Mouse (Mus musculus) bone marrow macrophage, adult 2 months (primary cell): ENCODE measurements around the gene Cyb561. TPM values are rescaled to one million over a fixed set of nuclear protein-coding genes. Genes with fewer than 3 reads are reported as not detected.

Experiments
- H3K27ac ChIP-seq: 2 replicates; pipeline ENCODE4 v1.5.1; 2012; ENCODE audit warnings: low read depth, low read length; ENCODE audit not compliant: insufficient read depth
- H3K4me1 ChIP-seq: 2 replicates; pipeline ENCODE4 v1.6.1; 2012; ENCODE audit warnings: low read length; ENCODE audit not compliant: control insufficient read depth, insufficient read depth
- H3K4me3 ChIP-seq: 2 replicates; pipeline ENCODE4 v1.5.1; 2012; ENCODE audit warnings: mild to moderate bottlenecking, low read length, moderate library complexity; ENCODE audit not compliant: insufficient read depth
- CTCF ChIP-seq: IDR thresholded peaks from 2 replicates; pipeline ENCODE4 v1.5.1; 2012; ENCODE audit warnings: low read depth, mild to moderate bottlenecking, low read length, moderate library complexity
- POLR2A ChIP-seq: IDR thresholded peaks from 2 replicates; pipeline ENCODE4 v1.6.1; 2012; ENCODE audit warnings: mild to moderate bottlenecking, low read depth, low read length, borderline replicate concordance
- polyA plus RNA-seq: library from polyadenylated mRNA; stranded (reverse); fragments of >200 nt; gene quantifications from 2 replicates; pipeline ENCODE4 v1.2.4, GENCODE M21; 2012; ENCODE audit not compliant: missing spikeins, insufficient read depth, insufficient read length

The Cyb561 gene
- polyA plus RNA-seq, 1 experiment = not detected

- TF ChIP-seq POLR2A (no peak), CTCF (no peak)
- 0 out of 2 replicates have a peak, but pooled peaks cover 2% of the 10 kb centered on the region for H3K4me1 ChIP-seq
- no peak overlapping the region for H3K4me3 ChIP-seq
- no peak overlapping the region for H3K27ac ChIP-seq
Measured at GRCm38 (mm10) chr11:105941973-105942372, 11.2 kb downstream of the Cyb561 start.

GRCm38 (mm10) chr11:105938771-105939170 lies 14.4 kb downstream of the Cyb561 start:
- H3K4me3 ChIP-seq = no peak overlapping the region
- TF ChIP-seq POLR2A (no peak), CTCF (no peak)
- no peak overlapping the region for H3K27ac ChIP-seq
- 0 out of 2 replicates have a peak, but pooled peaks cover 2% of the 10 kb centered on the region for H3K4me1 ChIP-seq

- Histone ChIP-seq H3K4me1 (no peaks in the 10 kb centered on the region), H3K27ac (no peak overlapping the region), H3K4me3 (no peak overlapping the region)
- TF ChIP-seq POLR2A (no peak), CTCF (no peak)
Measured at GRCm38 (mm10) chr11:105936974-105937373, 16.2 kb downstream of the Cyb561 start.

- no peak overlapping the region for H3K4me3 ChIP-seq
- H3K27ac ChIP-seq = no peak overlapping the region
- no peaks in the 10 kb centered on the region for H3K4me1 ChIP-seq
- no peak for TF ChIP-seq CTCF
- no peak for TF ChIP-seq POLR2A
Measured at GRCm38 (mm10) chr11:105936200-105936599, 16.9 kb downstream of the Cyb561 start.

GRCm38 (mm10) chr11:105935496-105935895 lies 17.6 kb downstream of the Cyb561 start:
- H3K4me3 ChIP-seq = no peak overlapping the region
- TF ChIP-seq CTCF (no peak), POLR2A (no peak)
- H3K27ac ChIP-seq = no peak overlapping the region
- H3K4me1 ChIP-seq = no peaks in the 10 kb centered on the region

GRCm38 (mm10) chr11:105934816-105935215 lies 18.3 kb downstream of the Cyb561 start:
- H3K27ac ChIP-seq = no peak overlapping the region
- TF ChIP-seq POLR2A = no peak
- TF ChIP-seq CTCF = no peak
- H3K4me1 ChIP-seq = no peaks in the 10 kb centered on the region
- H3K4me3 ChIP-seq = no peak overlapping the region

GRCm38 (mm10) chr11:105934303-105934711 lies 18.8 kb downstream of the Cyb561 start:
- TF ChIP-seq CTCF = no peak
- no peak for TF ChIP-seq POLR2A
- H3K4me1 ChIP-seq = no peaks in the 10 kb centered on the region
- H3K27ac ChIP-seq = no peak overlapping the region
- no peak overlapping the region for H3K4me3 ChIP-seq

- no peaks in the 10 kb centered on the region for H3K4me1 ChIP-seq
Measured at GRCm38 (mm10) chr11:105933746-105934145, 19.4 kb downstream of the Cyb561 start.

GRCm38 (mm10) chr11:105931380-105931779 lies 21.8 kb downstream of the Cyb561 start:
- no peaks in the 10 kb centered on the region for H3K4me1 ChIP-seq
- TF ChIP-seq POLR2A (no peak), CTCF (no peak)
- H3K27ac ChIP-seq = no peak overlapping the region
- H3K4me3 ChIP-seq = no peak overlapping the region

More at GRCm38 (mm10) chr11:105933746-105934145, 19.4 kb downstream of the Cyb561 start:
- no peak overlapping the region for H3K27ac ChIP-seq
- H3K4me3 ChIP-seq = no peak overlapping the region
- no peak for TF ChIP-seq CTCF
- no peak for TF ChIP-seq POLR2A

- TF ChIP-seq CTCF = no peak
- TF ChIP-seq POLR2A = no peak
- H3K27ac ChIP-seq = no peak overlapping the region
- no peaks in the 10 kb centered on the region for H3K4me1 ChIP-seq
- no peak overlapping the region for H3K4me3 ChIP-seq
Measured at GRCm38 (mm10) chr11:105928171-105928570, 25.0 kb downstream of the Cyb561 start.

GRCm38 (mm10) chr11:105927065-105928030 lies 25.8 kb downstream of the Cyb561 start:
- Histone ChIP-seq H3K27ac (no peak overlapping the region), H3K4me1 (no peaks in the 10 kb centered on the region), H3K4me3 (no peak overlapping the region)
- TF ChIP-seq CTCF = peak; percentile 76
- no peak for TF ChIP-seq POLR2A
